Mouse (Mus musculus): ENCODE measurements around the gene Vmn1r71.
"Not testable (repeated sequence)": the region's sequence is repeated elsewhere in the genome, so short reads cannot be mapped to it uniquely, and the experiment has no call there.

Vmn1r71 gene

DNA sequence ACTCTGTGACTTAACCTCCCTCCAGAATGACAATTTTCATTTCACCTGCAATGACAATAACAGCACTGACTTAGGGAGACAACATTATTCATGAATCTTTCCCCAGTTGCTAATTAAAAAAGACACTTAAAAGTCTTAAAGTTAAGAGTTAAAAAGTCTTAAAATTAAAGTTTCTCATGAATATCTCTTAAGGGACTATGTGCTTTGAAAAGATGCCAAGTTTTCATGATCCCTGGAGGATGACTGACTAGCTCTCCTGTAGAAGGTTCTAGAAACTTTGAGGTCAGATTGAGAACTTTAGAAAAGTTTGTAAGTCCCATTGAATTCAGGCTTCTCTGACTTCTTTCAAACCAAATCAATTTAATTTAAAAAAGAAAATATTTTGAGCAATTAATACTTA is at the start of gene Vmn1r71:
Gene Vmn1r71 (minus strand): TSS at position 101 of the 400 bp plus-strand sequence.
- DNase-seq (ENCODE audit: low spot score) = no peak

DNA sequence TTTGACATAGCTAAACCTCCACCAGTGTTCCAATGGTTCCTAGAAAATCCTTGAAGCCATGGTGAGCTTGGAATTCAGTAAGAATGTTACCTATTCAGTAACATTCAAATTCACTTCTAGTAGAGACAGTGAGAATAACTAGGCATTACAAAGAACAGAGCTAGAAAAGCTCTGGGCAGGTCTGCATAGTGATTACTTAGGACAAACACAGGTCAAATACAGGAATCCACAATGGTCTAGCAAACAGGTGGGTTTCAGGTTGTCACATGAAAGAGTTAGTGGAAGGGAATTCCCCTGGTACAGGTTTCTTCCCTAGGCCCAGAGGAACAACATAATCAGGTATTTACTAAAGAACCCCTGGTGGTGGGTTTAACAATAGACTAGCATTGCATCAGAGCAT is 3.4 kb upstream of the Vmn1r71 start:
- DNase-seq (ENCODE audit: low spot score) = not testable (repeated sequence)

Measured in ovary, postnatal 14 days (tissue).